Mouse (Mus musculus): ENCODE results near the gene Dleu7.
A peak's percentile ranks its signal among the peaks of the same experiment; 100 is the strongest.

DNA sequence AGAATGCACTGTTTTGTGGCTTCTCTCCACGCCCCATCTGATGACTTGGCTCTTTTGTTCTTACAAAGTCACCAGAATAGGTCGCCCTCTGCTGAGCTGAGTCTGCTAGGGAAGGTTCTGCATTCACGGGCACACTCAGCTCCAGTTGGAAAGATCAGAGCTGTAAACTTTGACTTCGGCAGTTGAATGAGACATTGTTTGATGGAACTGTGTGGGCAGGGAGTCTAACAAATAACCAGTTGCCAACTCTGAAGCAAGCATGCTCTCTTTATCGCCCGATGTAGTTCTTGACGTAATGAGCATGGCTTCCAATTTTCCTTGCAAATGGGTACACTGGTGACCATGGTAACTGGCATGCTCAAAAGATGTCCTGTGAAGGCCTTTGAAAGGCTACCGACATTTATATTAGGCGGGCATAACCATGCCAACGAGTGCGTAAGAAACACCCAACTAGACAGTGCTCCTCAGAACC lies 66.2 kb downstream of the Dleu7 start:
- TF ChIP-seq CTCF (IDR thresholded peaks at IDR 0.05; ENCODE audit: borderline replicate concordance, insufficient read depth, low read depth, low read length) (peak; percentile 25; the same call in 1 of the 2 replicates), POLR2A (IDR thresholded peaks at IDR 0.05; ENCODE audit: borderline replicate concordance, insufficient read depth, low read length) (no peak)
